Mouse (Mus musculus) embryonic fibroblast, embryonic 13.5 days (primary cell): ENCODE results near the gene Syngap1.

ENCODE experiments used
- CTCF ChIP-seq: IDR thresholded peaks from 2 replicates; pipeline ENCODE4 v1.5.1; 2011; ENCODE audit warnings: mild to moderate bottlenecking, control low read depth, low read length, moderate library complexity, borderline replicate concordance; ENCODE audit not compliant: insufficient read depth
- POLR2A ChIP-seq: IDR thresholded peaks from 2 replicates; pipeline ENCODE4 v1.6.1; 2011; ENCODE audit warnings: low read depth, mild to moderate bottlenecking, control low read depth, low read length, moderate library complexity

DNA sequence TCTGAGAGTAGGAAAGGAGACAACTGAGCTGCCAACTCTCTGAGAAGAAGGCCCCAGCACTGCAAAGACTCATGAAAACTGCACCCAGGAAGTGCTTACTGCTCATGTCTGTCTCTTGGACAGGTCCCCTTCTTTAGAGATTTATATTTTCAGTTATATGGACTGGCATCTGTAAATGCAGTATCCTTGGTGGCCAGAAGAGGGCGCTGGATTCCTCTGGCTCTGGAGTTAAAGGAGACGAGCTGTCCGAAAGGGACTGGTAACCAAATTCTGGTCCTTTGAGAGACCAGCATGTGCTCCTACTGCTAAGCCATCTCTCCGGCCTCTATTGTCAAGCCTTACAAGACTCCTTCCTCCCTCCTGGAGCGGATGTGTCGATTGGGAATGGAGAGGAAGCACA lies 60.8 kb downstream of the Syngap1 start:
- TF ChIP-seq CTCF: no peak
- TF ChIP-seq POLR2A: no peak
